Mouse (Mus musculus) brain, embryonic 14.5 days (tissue): ENCODE data around the gene Osbp2. TPM values are rescaled to one million over a fixed set of nuclear protein-coding genes. Genes with fewer than 3 reads are reported as not detected.
A peak's percentile ranks its signal among the peaks of the same experiment; 100 is the strongest.
"Not testable (repeated sequence)": the region's sequence is repeated elsewhere in the genome, so short reads cannot be mapped to it uniquely, and the experiment has no call there.

Experiments
- DNase-seq: peaks from one replicate; pipeline ENCODE4 v3.0.0-alpha.2; 2011; ENCODE audit warnings: low read depth
- CTCF ChIP-seq: fragments of 200-500 bp; IDR thresholded peaks from 2 replicates; pipeline ENCODE4 v1.5.1; 2012; ENCODE audit warnings: inconsistent platforms, mild to moderate bottlenecking, moderate library complexity, borderline replicate concordance; ENCODE audit not compliant: insufficient read depth, insufficient read length; ENCODE audit errors: extremely low read depth
- POLR2A ChIP-seq: fragments of 200-500 bp; IDR thresholded peaks from 2 replicates; pipeline ENCODE4 v1.6.1; 2012; ENCODE audit warnings: mild to moderate bottlenecking, inconsistent platforms, borderline replicate concordance; ENCODE audit not compliant: poor library complexity, insufficient read depth, insufficient read length, severe bottlenecking; ENCODE audit errors: extremely low read depth
- polyA plus RNA-seq: library from polyadenylated mRNA; depleted of rRNA; stranded (reverse); fragments of >200 nt; gene quantifications from 2 replicates; pipeline ENCODE4 v1.2.3, GENCODE M21; 2012; rRNA removed

The Osbp2 gene
- 18.4 and 26.2 TPM in 2 replicates for polyA plus RNA-seq

DNA sequence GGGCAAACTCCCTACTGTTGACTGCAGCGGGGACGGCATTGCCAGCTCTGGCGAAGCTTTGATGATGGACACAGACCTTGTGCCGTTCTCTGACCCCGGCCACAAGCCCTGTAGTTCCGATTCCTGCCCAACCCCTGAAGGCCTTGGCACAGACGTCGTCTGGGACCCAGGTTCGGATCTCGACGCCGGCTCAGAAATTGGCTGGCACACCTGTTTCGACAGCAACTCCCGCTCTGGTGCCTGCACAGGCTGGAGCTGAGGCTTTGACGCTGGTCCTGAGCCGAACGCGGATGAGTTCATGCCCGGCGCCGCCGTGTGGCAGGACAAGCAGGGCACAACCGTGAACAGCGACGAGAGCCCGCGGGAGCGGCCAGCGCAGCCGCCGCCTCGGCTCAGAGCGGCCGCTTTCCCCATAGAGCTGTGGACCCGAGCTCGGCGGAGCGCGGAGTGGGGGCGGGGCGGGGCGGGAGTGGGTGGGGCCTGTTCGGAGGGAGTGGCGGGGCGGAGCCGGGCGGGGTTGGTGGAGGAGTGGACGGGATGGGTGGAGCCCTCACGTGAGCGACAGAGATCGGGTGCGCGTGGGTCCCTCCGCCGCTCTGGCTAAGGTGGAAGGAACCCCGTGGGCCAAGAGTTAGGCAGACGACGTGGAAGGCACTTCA, at the start of gene Osbp2:
TSS of gene Osbp2 (minus strand) at position 450 of the 659 bp plus-strand sequence.
- DNase-seq: peak; percentile 85
- peak; percentile 44; the same call in 1 of the 2 replicates for TF ChIP-seq POLR2A
- TF ChIP-seq CTCF: peak; percentile 43; the same call in 1 of the 2 replicates

DNA sequence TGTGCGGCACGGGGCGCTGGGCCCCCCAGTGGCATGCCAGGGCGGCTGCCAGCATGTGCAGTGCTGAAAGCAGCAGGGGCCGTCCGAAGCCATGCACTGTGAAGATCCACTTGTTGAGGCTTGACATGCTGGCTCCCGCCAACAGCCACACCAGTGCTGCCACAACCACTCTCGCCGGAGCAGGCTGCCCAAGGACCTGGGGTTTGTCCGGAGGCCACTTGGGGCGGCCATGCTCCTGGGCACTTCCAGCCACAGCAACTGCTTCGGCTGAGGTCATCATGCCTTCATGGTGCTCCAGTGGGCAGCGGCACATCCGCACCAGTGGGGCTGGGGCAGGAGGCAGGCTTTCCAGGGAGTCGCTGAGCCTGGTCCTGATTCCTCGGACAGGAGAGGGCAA, 49.2 kb upstream of the Osbp2 start:
- TF ChIP-seq POLR2A: no peak
- DNase-seq: peak; percentile 55

DNA sequence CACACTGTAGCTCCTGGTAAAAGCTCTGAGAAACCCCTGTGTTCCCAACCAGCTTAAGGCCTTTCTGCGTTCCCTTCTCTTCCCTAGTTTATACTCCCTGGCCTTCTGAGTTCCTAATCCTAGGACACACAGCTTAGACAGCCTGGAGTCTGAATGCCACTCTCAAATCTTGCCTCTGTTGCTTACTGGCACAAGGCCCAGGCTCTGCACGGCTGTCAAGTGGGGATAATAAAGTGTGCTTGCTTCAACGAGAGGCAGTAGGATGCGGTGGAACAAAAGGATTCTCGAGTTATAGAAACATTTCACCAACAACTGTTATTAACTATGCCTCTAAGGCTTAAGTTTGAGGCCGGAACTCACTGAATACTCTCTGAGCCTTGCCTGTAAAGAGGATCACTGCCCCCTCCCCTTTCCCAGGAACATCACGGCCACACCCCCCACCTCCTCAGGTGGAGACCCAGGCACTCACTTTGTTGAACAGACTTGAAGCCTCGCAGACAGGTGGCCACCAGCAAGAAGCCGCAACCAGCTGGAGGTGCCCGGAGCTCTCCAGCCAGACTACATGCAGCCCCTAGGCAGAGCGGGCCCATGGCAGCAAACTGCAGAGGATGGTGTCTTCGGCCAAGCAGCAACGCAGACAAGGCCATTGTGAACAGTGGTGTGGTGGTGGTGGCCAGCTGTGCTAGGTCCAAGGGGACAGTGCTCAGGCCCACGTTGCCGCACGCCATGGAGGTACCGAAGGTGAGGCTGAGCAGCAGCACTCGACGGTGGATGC, 48.6 kb upstream of the Osbp2 start:
- peak; percentile 89 for DNase-seq
- no peak for TF ChIP-seq CTCF

DNA sequence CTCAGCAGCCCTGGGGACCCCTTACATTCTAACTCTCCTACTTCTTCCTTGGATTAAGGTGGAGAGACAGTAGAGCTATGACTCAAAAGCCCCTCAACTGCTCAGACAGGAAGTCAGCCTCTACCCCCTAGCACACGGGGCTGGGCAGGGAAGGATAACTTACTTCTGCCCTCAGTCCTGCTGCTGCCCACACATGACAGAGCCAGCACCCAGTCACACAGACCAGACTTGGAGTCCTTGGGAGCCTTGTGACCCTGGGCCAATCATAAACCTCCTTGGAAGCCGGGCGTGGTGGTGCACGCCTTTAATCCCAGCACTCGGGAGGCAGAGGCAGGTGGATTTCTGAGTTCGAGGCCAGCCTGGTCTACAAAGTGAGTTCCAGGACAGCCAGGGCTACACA, 47.7 kb upstream of the Osbp2 start:
- DNase-seq: not testable (repeated sequence)

DNA sequence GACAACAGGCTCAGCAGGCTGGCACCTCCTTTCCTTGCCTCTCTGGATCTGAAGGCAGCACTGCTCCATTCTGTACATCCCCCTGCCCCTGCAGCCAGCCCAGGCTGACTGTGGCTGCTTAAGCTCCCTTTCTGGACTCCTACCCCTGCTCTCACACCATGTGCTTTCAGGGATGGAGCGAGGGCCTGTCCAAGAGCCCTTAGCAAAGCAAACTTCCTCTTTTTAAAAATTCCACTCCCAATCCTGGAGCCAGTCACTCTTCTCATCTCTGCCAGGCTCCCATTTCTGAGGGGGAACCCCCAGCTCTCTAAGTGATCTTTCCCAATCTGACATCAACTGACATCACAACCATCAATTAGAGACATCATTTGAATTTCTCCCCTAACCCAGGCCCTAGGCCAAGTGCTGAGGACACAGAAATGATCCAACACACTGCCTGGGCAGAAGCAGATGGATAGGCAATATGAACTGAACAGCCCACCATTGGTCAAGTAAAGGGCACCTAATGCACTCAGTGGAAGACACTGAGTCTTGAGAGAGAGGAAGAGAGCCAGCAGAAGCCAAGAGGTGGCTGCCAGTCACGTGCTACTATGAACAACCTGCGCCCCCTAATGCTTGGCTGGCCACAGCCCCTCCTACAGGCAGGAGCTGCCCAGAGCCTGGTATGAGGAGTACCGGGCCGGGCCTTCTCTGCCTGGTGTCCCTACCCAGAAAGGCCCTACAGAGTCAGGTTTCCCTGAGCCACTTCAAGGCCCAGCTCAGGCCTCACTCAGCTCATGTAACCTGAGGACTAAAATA, 47.0 kb upstream of the Osbp2 start:
- no peak for DNase-seq
- TF ChIP-seq CTCF (no peak), POLR2A (no peak)

DNA sequence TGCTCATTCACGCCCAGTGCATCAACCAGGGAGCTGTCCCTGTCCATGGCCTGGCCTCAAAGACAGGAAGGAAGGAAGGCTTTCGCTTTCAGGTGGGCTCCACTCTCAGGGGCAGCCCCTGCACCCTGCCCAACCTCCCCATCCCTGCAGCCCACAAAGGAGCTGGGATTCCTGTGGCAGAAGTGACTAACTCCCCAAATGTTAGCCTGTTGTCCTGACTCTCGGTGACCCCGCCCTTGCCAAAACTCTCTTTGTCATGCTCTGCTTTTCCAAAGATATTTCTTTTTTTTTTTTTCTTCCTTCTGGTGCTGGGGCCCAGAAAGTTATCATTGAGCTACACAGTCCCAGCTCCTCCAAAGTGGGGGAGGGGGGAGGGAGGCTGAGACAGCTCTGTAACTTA, 45.5 kb upstream of the Osbp2 start:
- no peak for DNase-seq
- TF ChIP-seq CTCF (no peak), POLR2A (no peak)

DNA sequence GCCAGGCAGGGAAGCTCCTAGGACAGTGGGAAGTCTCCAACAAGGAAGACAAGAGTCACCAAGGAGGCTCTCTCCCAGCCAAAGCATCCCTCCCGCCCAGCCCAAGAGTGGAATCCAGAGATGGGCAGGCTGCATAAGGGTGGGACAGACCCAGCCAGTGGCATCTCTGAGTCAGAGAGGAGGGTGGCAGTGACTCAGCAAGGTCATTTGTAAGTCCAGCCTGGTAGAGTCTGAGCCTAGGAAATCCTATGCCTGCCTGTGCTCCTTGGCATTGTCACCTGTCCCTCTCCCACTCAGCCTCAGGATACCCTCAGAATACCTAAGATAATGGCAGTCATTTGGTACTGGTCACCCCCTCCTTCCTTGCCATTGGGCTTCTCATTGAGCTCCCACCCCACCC, 41.7 kb upstream of the Osbp2 start:
- no peak for TF ChIP-seq CTCF
- TF ChIP-seq POLR2A: no peak

DNA sequence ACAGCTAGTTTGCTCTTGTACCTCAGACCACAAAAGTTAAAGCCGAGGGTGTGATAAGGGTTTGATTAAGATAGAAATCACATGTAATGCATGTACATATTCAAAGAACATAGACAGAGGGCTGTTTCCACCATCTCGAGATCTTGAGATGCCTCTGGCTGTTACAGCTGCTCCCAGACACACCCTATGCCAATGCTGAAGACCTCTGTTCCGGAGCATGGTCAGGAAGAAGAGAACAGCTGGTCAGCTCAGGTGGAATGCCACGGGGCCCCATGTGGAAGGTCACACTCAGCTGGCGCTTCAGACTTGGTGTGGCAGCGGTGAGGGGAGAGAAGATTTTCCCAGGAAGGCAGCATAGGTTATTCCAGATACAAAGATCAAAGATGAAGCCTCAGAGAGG, 41.0 kb upstream of the Osbp2 start:
- DNase-seq: no peak
- TF ChIP-seq CTCF: no peak

More for the DNA sequence above, 41.7 kb upstream of the Osbp2 start:
- no peak for DNase-seq

DNA sequence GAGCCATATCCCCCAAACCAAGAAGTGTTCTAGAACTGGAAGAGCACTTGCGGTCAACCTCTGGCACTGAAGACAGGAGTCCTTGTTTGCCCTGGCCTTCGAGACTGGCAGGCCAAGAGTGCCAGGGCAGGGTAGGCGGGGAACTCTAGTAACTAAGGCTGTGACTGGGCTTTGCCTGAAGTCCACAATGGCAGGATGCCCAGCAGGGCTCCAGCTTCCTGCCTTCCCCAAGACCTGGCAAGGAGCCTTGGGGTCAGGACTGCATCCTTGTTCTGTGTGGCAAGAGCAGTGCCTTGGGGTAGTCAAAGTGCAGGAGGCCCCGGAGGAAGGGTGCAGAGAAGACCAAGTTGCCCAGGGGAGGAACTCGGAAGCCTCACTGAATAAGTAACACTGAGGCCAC, 39.3 kb upstream of the Osbp2 start:
- peak; percentile 28 for DNase-seq
- TF ChIP-seq POLR2A (no peak), CTCF (no peak)

DNA sequence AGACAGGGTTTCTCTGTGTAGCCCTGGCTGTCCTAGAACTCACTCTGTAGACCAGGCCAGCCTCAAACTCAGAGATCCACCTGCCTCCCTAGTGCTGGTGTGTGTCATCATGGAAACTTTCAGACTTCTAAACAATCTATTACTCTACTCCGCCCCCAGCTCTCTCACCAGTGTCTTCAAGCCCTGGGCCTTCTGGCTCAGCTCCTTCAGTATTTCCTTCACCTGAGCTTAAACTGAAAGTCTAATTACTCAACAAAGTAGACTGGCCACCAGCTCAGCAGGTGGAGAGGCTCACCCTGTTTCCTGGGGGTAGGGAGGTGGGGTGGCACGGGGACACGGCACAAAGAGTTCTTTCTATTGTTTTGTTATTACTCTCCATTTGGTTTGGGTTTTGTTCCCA, 38.8 kb upstream of the Osbp2 start:
- TF ChIP-seq POLR2A (no peak), CTCF (no peak)

DNA sequence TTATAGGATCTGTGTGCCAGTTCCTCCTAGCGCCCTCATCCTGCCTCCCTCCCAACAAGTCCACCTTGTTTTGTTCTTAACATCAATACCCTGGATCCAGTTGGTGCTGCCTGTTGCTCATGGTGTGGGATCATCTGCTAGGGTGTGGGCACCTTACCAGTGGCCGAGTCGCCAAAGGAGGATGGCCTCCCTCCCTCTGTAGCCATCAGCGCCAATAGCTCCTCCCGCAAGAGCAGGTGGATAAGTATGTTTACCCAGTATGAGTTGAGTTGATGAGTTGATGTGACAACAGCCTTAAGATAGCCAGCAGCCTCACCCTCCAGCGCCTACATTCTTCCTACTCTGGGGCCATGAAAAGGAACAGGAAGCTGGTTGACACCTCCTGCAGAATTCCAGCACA, 36.6 kb upstream of the Osbp2 start:
- TF ChIP-seq POLR2A: no peak
- no peak for TF ChIP-seq CTCF
- no peak for DNase-seq

More for the DNA sequence above, 38.8 kb upstream of the Osbp2 start:
- no peak for DNase-seq

DNA sequence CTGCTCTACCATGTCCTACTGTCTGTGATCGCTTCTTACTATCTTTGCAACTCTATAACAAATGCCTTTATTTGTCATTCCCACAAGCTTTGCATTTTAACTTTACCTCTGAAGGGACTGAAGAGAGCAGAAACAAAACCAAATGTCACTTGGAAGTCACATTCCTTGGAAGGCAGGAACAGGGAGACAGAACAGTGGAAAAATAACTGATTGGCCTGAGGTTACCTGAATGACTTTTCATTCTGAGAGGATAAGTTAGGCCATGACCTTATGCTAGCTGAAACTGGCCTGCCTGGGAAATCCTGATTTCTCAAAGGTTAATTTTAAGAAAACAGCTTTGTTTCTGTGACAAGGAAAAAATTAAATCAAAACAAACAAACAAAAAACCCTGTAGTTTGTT, 32.2 kb upstream of the Osbp2 start:
- no peak for TF ChIP-seq CTCF
- no peak for TF ChIP-seq POLR2A
- DNase-seq: no peak

DNA sequence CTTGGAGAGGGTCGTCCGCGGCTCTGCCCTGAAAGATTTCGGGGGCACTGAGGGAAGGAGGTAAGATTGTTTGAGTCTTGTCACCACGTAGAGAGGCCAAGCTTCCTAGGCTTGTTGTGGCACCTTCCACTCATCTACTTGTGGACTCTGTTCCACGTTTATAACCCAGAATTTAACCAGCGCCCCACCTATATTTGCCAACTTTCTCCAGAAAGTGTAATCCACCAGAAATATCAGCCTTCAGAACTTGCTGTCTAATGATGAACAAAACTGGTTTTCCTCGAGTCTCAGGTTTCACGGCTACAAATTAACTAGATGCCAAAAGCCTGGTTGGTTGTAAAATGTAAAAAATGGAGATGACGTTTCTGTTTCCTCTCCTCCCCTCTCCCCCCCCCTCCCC, 31.8 kb upstream of the Osbp2 start:
- no peak for TF ChIP-seq CTCF
- no peak for TF ChIP-seq POLR2A
- DNase-seq: no peak
